ENCODE assay signal across 8 mouse cellular contexts in the genomic region with DNA sequence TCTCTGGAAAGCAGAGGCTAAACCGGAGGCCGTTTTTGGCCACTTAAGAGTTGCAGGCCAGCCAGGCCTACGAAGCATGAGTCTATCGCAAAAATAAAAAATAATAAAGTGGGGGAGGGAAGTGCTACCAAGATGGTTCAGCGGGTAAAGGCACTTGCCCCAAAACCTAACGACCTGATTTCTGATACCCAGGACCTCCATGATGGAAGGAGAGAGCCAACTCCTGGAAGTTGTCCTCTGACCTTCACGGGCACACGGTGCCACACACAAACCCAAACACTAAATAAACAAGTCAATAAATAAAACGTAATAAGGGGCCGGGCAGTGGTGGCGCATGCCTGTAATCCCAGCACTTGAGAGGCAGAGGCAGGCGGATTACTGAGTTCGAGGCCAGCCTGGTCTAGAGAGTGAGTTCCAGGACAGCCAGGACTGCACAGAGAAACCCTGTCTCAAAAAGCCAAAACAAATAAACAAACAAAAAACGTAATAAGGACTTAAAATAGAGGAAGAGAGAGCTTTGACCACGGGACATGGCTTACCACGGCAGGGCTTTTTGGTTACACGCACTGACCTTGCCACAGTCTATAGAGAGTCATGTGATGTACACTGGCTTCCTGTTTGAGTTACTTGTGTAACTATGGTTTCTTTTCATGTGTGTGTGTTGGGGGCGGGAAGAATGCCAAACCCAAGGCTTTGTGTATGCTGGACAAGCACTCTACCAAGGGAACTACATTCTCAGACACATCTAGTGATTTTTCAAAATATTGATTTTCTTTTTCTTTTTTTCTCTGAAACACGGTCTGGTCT. TPM values are rescaled to one million over a fixed set of nuclear protein-coding genes. Genes with fewer than 3 reads are reported as not detected.
DNase-seq lines count a peak whose midpoint lies in the region; ATAC-seq and TF ChIP-seq lines count a peak whose summit lies in the region.

No protein-coding gene starts in this region.

- 76% methylated on average over 19 of the region's 19 CpGs for WGBS in heart, embryonic 15.5 days
- WGBS in liver, embryonic 16.5 days (ENCODE audit: insufficient replicate concordance) = 55% methylated on average over 19 of the region's 19 CpGs

- TF ChIP-seq CTCF in E14TG2a.4 (conservative IDR thresholded peaks at IDR 0.05; ENCODE audit: low read length) = no peak

- ATAC-seq in heart, embryonic 15.5 days (replicated peaks; ENCODE audit: insufficient number of reproducible peaks, insufficient read depth, low FRiP score, low read depth) = no peak
- 0 out of 2 replicates have a peak, but pooled peaks have one; percentile 14 for ATAC-seq in liver, embryonic 16.5 days (ENCODE audit: low read depth)
- ATAC-seq in cerebellum, adult (ENCODE audit: insufficient number of reproducible peaks, low FRiP score, low TSS enrichment) = no peak

- H3K4me2 ChIP-seq in heart, embryonic 15.5 days = peak overlapping the region; percentile 90
- H3K4me2 ChIP-seq in liver, embryonic 16.5 days (ENCODE audit: low read depth, low read length) = peak overlapping the region; percentile 71

- H3K4me3 ChIP-seq in E14TG2a.4 (replicated peaks; ENCODE audit: low read length) = peak overlapping the region; percentile 85
- H3K4me3 ChIP-seq in heart, embryonic 15.5 days = peak overlapping the region; percentile 69
- H3K4me3 ChIP-seq in liver, embryonic 16.5 days (ENCODE audit: low read depth, low read length) = peak overlapping the region; percentile 65; the same call in 1 of the 2 replicates

- peak; percentile 89 for DNase-seq in 416B (ENCODE audit: low read depth)
- peak; percentile 95 for DNase-seq in splenic B cell, adult 2 months (ENCODE audit: low read depth, low spot score)
- DNase-seq in adrenal gland, postnatal 10 days = no peak
- no peak for DNase-seq in urinary bladder, postnatal 36 days (ENCODE audit: low spot score in 2 of 2)

- peak overlapping the region; percentile 87 for H3K27ac ChIP-seq in heart, embryonic 15.5 days
- H3K27ac ChIP-seq in liver, embryonic 16.5 days (ENCODE audit: low read length) = peak overlapping the region; percentile 72

- H3K4me1 ChIP-seq in E14TG2a.4 (replicated peaks; ENCODE audit: low read depth, low read length) = peaks cover 74% of the 10 kb centered on the region
- H3K4me1 ChIP-seq in heart, embryonic 15.5 days (replicated peaks) = peaks cover 39% of the 10 kb centered on the region
- peaks cover 29% of the 10 kb centered on the region for H3K4me1 ChIP-seq in liver, embryonic 16.5 days (ENCODE audit: control insufficient read depth, low read depth, low read length)

- H3K36me3 ChIP-seq in E14TG2a.4 (ENCODE audit: insufficient read depth, low read length) = peaks cover 5% of the 10 kb centered on the region
- H3K36me3 ChIP-seq in heart, embryonic 15.5 days = no peaks in the 10 kb centered on the region
- H3K36me3 ChIP-seq in liver, embryonic 16.5 days (ENCODE audit: control insufficient read depth, insufficient read depth) = no peaks in the 10 kb centered on the region
- H3K36me3 ChIP-seq in splenic B cell, adult 2 months (ENCODE audit: control insufficient read depth, insufficient read depth, low read length, poor library complexity, severe bottlenecking) = no peaks in the 10 kb centered on the region

- peak overlapping the region; percentile 80 for H3K9ac ChIP-seq in heart, embryonic 15.5 days
- no peak overlapping the region for H3K9ac ChIP-seq in liver, embryonic 16.5 days (ENCODE audit: low read depth, low read length)

- no peaks in the 10 kb centered on the region for H3K9me3 ChIP-seq in E14TG2a.4 (ENCODE audit: low read length)
- no peaks in the 10 kb centered on the region for H3K9me3 ChIP-seq in heart, embryonic 15.5 days (replicated peaks)
- H3K9me3 ChIP-seq in liver, embryonic 16.5 days (replicated peaks; ENCODE audit: control insufficient read depth, low read length) = no peaks in the 10 kb centered on the region

- 0 out of 2 replicates have a peak, but pooled peaks cover 2% of the 10 kb centered on the region for H3K27me3 ChIP-seq in E14TG2a.4 (ENCODE audit: insufficient read depth, low read length)
- H3K27me3 ChIP-seq in heart, embryonic 15.5 days = no peaks in the 10 kb centered on the region
- H3K27me3 ChIP-seq in liver, embryonic 16.5 days (ENCODE audit: control insufficient read depth, insufficient read depth, low read depth, low read length) = no peaks in the 10 kb centered on the region
- H3K27me3 ChIP-seq in splenic B cell, adult 2 months (ENCODE audit: control insufficient read depth, insufficient read depth, low read length, poor library complexity, severe bottlenecking) = no peaks in the 10 kb centered on the region

RNA-seq across cellular contexts. Expression of a gene that starts 0.9 kb away (rescaled TPM):
- polyA plus RNA-seq in heart, embryonic 15.5 days (2015; fragmentation: Nextera tagmentation; extraction: Ambion mirVana) = 31.2 and 38.7 TPM in 2 replicates
- polyA plus RNA-seq in liver, embryonic 16.5 days (2015; fragmentation: Nextera tagmentation; extraction: Ambion mirVana) = 16.2 and 18.3 TPM in 2 replicates
- 10 to 100 TPM; 53.8 to 63.0 TPM for total RNA-seq in adrenal gland, postnatal 10 days (2021)

RNA-seq across cellular contexts. Expression of a gene that starts 27.1 kb away (rescaled TPM):
- polyA plus RNA-seq in heart, embryonic 15.5 days (2015; fragmentation: Nextera tagmentation; extraction: Ambion mirVana) = 107 and 135 TPM in 2 replicates
- 149 and 167 TPM in 2 replicates for polyA plus RNA-seq in liver, embryonic 16.5 days (2015; fragmentation: Nextera tagmentation; extraction: Ambion mirVana)
- total RNA-seq in adrenal gland, postnatal 10 days (2021) = 10 to 100 TPM; 29.4 to 33.7 TPM

RNA-seq across cellular contexts. Expression of a gene that starts 43.1 kb away (rescaled TPM):
- 15.4 and 22.1 TPM in 2 replicates for polyA plus RNA-seq in heart, embryonic 15.5 days (2015; fragmentation: Nextera tagmentation; extraction: Ambion mirVana)
- 9.6 and 9.8 TPM in 2 replicates for polyA plus RNA-seq in liver, embryonic 16.5 days (2015; fragmentation: Nextera tagmentation; extraction: Ambion mirVana)
- total RNA-seq in adrenal gland, postnatal 10 days (2021) = 100 to 1,000 TPM; 130 to 163 TPM

Comparison
In these comparisons a context has a peak if more than half of its experiments do, and no peak if none do; other contexts are left out.
1. DNase-seq: peak in 416B (single experiment) and splenic B cell, adult 2 months (single experiment); none in adrenal gland, postnatal 10 days (single experiment) and urinary bladder, postnatal 36 days (0 of 2).
2. Peak in every context shown above with its lines, with median percentiles within 50 percentile points of each other: H3K4me3 ChIP-seq.